Mouse (Mus musculus): ENCODE data around the gene Sars2.
"Not testable (repeated sequence)": the region's sequence is repeated elsewhere in the genome, so short reads cannot be mapped to it uniquely, and the experiment has no call there.

The Sars2 gene

DNA sequence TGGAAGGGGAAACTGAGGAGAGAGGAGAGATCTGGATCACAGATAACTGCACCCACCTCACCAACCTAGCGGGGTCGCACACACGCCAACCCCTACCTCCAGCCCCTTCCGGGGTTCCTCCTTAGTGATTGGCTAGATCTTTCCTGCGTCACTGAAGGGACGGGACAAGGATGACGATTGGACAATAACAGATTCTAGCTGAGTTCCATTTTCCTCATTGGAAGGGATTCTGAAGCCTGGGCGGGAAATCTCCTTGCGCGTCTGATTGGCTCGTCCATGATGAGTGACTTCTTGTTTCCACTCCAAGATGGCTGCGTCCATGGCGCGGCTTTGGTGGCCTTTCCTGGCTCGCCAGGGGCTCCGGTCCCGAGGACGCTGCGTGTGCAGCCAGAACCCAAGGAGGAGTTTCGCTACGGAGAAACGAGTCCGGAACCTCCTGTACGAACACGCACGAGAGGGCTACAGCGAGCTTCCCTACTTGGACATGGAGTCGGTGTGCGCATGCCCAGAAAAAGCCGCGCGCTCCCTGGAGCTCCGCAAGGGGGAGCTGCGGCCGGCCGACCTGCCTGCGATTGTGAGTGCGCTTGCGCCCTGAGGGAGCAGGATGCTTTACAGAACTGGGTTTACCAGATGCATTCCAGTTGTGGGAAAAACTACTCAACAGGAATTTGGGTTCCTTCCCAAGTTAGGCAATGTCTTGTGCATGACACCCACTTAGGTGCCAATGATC, at the start of gene Sars2, which contains the start of gene Mrps12:
Gene Sars2, plus strand, starts transcription at position 284 of the 730 bp plus-strand sequence.
Gene Mrps12, minus strand, starts transcription at position 112 of the 730 bp plus-strand sequence.
- DNase-seq (ENCODE audit: low spot score), result peak; percentile 68

DNA sequence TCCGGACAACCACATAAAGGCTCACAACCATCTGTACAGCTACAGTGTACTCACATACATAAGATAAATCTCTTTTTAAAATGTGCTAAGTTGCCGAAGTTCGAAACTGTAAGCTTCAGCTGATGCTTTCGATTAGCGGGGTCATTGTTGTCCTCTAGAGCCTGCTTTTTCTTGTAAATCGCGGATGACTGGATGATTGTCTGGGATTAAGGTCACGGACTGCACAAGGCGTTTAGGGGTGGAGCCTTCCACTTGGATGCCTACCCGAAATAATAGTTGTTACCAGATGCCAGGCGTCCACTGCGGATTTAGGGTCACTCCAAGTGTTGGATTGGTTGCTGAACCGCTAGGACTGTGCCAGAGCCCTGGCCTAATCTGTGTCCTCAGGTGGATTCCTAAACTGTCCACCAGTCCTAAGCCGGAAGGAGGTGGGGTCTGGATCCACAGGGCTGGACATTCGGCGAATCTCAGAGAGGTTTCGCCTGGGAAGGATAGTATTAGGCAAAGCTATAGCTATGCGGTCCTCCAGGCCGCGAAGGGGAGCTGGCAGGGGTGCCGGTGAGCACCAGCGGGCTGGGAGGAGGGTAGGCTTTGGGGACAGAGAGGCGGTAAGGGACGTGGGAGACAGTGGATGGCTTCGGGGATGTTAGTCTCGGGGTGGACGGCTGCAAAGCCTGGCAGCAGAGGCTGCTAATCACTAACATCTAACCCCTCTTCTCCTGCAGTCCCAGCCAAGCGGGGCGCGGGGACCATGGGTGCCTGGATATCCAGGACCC, 49.1 kb upstream of the Sars2 start, which contains the start of gene Fbxo27:
Gene Fbxo27, plus strand, starts transcription at position 305 of the 776 bp plus-strand sequence.
- no peak for DNase-seq (ENCODE audit: low spot score)

DNA sequence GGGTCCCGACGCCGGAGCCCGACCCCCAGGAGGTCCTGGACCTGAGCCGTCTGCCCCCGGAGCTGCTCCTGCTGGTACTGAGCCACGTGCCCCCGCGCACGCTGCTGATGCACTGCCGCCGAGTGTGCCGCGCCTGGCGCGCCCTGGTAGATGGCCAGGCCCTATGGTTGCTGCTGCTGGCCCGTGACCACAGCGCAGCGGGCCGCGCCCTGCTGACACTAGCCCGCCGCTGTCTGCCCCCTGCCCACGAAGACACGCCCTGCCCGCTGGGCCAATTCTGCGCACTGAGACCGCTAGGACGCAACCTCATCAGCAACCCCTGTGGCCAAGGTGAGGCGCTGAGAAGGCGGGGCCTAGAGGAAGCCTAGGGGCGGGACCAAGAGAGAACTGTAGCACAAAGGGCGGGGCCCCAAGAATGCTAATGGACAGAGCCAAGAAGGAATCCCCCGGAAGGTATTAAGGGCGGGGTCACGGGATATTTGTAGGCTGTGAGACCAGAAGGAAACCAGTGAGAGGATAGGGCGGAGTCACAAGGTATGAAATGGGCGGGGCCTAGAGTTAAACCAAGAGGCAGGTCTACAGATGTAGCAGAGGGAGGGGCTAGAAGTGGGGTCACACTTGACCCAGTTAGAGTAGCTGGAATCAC, 48.3 kb upstream of the Sars2 start:
- no peak for DNase-seq (ENCODE audit: low spot score)

DNA sequence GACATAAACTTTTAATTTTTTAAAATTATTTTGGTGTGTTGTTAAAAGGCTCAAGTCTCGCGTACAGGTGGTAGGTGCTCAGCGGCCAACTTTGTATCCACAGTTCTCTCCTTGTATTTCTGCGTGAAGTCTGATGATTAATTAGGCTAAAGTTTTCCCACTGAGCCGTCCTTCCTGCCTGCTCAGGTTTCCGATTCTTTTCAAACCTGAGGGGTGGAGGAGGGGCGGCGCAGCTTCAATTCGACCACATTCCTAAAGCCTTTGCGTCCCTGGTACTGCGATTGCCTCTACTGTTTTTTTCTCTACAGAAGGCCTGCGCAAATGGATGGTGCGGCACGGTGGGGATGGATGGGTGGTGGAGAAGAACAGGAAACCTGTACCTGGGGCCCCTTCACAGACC, 47.4 kb upstream of the Sars2 start:
- no peak for DNase-seq (ENCODE audit: low spot score)

DNA sequence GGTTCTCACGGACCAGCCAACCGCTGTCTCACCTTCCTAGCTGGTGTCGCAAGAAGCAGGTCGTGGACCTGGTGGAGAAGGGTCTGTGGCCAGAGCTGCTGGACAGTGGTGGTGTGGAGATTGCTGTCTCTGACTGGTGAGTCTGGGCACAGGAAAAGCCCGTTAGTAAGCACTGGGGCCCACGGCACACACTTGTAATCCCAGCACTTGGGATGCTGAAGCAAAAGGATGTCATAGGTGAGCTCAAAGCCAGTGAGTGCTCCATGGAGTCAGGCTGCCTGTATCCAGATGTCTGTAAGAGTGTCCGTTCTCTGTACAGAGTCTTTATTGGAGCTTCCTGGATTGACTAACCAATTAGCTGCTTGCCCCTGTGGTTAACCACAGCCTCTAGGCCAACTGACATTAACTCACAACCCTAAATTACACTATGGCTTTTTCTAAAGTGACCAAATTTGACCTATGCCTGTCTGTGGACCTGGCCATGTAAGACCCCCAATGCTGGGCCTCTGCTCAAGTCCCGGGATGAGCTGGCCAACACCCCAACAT, 46.8 kb upstream of the Sars2 start:
- DNase-seq (ENCODE audit: low spot score), result no peak

DNA sequence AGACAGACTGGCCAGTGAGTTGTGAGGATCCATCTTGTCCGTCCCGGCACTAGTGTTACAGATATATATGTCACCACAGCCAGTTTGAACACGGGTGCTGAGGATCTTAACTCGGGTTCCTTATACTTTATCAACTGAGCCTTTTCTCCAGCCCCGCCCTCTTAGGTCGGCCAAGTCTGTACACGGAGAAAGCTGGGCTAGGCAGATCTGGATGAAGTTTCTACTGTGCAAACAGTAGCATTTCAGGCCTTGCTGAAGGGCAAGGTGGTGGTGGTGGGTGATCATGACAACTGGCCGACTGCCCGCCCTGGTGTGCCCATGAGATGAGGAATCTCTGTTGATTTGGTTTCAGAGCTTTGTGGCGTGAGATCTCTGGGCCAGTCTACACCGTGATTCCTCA, 44.5 kb upstream of the Sars2 start:
- DNase-seq (ENCODE audit: low spot score), result no peak

DNA sequence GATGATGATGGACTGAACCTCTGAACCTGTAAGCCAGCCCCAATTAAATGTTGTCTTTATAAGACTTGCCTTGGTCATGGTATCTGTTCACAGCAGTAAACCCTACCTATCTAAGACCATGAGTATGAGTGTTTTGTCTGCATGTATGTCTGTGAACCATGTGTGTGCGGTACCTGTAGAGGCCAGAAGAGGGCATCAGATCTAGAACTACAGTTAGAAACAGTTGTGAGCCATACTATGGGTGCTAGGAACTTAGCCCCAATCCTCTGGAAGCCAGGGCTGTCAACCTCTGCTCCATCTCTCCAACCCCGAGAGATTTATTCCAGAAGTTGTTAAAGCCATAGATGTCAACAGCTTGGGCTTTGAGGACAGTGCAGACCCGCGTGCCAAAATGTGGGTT, 41.5 kb upstream of the Sars2 start:
- no peak for DNase-seq (ENCODE audit: low spot score)

DNA sequence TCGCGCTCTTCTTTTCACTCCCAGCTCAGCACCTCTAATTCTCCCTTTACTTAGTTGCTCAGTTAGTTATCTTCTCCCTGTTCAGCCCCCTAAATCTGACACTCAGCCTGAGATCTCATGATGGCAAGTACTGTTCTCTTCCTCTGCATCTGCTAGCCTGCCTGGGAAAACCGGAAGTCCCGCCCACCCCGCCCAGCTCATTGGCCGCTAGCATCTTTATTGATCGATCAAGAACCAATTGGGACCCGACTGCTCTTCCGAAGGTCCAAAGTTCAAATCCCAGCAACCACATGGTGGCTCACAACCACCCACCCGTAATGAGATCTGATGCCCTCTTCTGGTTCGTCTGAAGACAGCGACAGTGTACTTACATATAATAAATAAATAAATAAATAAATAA, 40.5 kb upstream of the Sars2 start:
- not testable (repeated sequence) for DNase-seq (ENCODE audit: low spot score)

DNA sequence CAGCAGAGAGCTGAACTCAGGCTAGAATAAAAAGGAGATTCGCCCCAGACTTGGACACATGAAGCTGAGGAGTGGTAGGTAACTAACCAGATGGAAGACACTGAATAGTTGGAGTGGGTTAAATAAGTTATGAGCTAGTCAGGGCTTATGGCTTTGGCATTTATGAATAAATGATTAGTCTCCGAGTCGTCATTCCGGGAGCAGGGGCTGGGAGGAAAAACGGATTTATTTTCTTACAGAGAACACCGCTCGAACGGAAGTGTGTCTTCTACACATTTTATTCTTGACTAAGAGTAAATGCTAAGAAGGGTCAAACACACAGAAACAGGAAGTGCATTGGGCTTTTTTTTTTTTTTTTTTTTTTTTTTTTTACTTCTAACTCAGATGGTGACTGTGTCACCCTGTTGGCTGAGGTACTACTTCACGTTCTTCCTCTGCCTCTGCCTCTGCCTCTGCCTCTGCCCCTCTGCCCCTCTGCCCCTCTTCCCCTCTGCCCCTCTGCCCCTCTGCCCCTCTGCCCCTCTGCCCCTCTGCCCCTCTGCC, 39.1 kb upstream of the Sars2 start:
- DNase-seq (ENCODE audit: low spot score), result no peak

DNA sequence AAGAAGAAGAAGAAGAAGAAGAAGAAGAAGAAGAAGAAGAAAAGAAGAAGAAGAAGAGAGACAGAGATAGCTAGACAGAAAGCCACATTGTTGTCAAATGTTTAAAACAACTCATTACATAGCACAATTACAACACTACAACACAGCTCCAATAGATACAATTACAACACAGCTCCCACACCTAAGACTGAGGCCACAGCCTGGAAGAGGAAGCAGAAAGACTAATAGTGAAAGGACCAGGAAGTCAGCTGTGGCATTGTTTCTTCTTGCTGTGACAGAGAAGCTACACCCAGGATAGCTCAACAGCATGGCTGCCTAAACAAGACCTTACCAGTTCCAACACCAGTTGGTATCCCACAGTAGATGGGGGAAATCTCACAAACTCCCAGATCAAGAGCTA, 32.3 kb upstream of the Sars2 start:
- DNase-seq (ENCODE audit: low spot score), result no peak

DNA sequence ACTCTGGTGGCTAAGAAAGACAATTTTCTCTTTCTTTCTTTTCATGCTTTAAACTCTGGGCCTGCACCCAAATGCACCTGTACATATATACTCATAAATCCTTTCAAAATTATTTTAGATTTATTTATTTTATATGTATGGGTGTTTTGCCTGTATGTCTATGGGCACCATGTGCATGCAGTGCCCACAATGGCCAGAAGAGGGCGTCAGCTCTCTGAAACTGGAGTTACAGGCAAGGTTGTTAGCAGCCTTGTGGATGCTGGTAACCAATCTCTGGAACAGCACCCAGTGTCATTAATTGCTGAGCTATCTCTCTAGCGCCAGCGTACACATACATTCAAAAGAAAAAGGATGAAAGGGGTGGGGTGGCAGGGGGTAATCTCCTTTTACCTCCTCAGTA, 30.8 kb upstream of the Sars2 start:
- no peak for DNase-seq (ENCODE audit: low spot score)

DNA sequence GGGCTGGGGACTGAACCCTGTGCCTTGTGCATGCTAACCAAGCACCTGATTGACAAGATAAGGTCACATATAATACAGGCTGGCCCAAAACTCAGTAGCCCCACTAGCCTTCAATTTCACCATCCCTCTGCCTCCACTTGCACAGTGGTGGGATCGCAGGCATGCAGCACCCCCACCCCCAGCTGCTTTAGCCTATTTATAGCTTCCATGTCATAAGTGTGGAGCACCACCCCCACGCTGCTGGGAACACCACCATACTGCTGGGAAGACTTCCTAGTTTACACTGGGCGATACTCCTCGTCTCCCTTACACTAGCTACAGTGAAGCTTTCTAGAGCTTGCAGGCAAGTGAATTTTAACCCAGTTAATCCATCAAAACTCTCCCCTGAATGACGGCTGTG, 27.1 kb upstream of the Sars2 start:
- no peak for DNase-seq (ENCODE audit: low spot score)

DNA sequence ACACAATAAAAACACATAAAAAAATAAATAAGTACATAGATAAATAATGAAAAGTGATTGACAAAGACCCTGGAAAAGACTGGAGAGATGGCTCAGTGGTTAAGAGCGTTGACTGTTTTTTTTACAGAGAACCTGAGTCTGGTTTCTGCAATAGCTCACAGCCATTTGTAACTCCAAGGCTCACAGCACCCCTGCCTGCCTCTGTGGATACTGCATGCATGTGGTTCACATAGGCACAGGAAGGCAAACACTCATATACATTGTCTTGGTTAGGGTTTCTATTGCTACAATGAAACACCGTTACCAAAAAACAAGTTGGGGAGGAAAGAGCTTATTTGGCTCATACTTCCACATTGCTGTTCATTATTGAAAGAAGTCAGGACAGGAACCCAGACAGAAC, 26.2 kb upstream of the Sars2 start:
- no peak for DNase-seq (ENCODE audit: low spot score)

DNA sequence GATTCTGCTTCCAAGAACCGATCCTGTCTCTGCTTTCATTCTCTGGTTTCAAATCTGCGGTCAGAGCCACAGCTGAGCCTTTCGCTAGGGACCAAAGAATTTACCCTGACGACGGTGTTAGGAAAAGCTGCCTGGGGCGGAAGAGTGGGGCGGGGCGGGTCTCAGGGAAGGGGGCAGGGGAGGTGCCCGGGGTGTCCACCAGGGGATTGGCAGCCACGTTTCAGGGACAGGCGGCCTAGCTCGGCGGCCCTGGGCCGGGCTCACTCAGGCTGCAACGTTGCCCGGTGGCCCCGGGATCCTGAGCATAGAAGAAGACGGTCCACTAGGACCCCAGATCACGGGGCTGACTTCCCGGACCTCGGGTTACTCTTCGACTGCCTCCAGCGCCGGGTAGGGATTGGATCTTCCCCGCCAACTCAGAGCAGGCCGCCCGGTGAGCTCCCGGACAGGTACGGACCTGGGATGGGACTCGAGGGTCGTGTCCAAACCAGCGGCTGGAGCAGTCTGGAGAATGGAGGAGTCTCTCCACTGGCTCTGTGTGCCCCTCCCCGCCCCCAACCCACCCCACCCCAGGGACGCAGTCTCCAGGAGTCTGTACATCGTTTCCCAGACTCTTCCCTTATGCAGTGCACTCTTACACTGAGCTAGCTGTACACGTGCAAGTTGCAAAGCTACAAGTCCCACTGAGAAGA, 25.1 kb upstream of the Sars2 start, which contains the start of gene Fbxo17:
Gene Fbxo17, plus strand, starts transcription at position 215 of the 692 bp plus-strand sequence.
- no peak for DNase-seq (ENCODE audit: low spot score)

DNA sequence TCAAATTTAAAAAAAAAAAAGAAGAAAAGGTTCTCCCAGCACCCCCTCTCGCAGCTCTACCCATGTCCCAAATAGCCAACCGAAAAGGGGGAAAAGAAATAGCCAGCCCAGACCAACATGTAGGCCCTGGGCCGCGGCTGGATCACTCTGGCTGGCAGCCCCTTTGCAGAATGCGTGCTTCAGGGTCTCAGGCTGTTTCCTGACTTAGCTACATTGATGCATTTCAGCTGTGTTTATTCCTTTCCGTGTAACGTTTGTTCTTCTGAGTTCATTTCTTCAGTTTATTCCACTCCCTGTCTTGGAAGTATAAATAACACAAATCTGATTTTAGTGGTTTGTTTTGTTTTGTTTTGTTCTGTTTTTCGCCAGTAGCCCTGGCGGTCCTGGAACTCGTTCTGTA, 24.1 kb upstream of the Sars2 start:
- DNase-seq (ENCODE audit: low spot score), result no peak

DNA sequence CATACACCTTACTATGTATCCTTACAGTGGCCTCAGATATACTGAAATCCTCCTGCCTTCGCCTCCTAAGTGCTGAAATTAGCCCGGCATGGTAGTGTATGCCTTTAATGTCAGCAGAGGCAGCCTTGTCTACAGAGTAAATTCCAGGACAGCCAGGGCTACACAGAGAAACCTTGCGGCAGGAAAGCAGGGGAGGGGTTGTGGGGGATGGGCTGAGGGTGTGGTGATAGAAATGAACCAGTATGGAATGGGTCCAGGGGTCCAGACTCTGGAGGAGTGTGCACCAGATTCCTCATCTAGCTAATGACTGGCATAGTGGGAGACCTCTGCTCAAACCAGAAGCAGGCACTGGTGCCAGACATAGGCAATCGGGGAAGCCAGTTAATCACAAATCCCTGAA, 22.6 kb upstream of the Sars2 start:
- no peak for DNase-seq (ENCODE audit: low spot score)

DNA sequence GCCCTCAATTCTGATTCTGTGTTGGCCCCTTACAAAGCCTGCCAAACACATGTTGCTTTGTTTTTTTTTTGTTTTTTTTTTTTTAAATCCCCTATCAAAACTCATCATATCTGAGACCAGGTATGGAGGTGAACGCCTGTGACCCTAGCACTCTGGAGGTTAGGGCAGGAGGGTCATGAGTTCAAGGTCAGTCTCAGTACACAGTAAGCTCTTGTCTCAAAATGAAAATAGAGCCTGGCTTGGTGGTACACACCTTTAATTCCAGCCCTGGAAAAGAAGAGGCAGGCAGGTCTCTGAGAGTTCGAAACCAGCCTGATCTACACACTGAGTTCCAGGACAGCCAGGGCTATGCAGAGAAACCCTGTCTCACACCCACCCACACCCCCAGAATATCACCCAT, 22.1 kb upstream of the Sars2 start:
- no peak for DNase-seq (ENCODE audit: low spot score)

DNA sequence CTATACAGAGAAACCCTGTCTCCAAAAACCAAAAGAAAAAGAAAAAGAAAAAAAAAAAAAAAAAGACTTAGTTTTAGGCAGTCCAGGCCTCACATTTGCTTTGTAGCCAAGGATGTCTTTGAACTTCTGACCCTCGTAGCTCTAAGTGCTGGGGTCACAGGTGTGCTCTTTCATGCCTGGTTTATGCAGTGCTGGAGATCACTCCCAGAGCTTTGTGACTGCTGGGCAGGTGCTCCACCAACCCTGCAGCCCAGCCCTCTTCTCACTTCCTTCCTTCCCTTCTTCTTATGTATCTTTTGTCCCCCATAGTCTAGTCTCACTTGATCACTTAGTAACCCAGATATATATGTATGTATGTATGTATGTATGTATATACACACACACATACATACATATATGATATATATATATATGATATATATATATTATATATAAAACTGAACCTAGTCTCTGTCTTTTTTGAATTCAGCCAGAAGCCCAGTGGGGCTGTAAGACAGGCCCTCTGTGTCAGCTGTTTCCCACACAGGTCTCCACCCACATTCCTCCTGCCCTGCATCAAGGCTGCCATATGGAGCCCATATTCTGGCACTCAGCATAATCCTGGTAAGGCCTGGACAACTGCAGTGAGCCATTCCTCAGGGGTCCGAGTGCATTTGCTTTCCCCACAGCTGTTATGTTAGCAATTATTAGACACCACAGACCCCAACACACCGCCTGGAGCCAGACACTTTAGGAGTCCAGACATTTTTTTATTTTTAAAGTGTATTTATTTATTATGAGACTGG, 20.8 kb upstream of the Sars2 start:
- no peak for DNase-seq (ENCODE audit: low spot score)

DNA sequence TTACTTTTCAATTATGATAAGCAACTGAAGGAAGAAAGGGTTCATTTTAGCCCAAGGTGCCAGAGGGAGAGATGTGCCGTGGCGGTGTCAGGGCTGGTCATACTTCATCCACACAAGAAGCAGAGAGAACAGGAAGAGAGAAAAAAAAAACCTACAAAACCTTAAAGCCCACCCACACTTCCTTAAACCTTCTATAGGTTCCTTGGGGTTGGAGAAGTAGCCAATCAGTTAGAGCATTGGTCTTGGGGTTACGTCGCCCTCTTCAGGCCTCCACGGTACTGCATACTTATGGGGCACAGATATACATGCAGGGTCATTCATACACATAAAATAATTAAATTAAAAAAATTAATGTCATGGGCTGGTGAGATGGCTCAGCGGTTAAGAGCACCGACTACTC, 19.7 kb upstream of the Sars2 start:
- DNase-seq (ENCODE audit: low spot score), result no peak

DNA sequence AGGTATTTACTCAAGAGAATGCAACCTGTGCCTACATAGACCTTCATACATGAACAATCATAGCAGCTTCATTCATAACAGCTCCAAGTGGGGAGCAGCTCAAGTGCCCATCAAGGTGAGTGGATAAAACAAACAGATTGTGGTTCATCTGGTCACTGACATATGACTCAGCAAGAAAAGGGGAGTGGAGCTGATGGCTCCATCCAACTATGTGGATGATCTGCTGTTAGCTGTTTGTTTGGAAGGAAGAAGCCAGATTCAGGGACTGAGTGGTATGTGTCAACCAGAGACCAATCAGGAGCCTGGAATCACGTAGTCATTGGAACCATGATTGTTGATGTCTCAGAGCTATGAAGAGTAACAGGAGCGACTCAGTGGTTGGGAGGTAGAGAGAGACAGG, 17.2 kb upstream of the Sars2 start:
- DNase-seq (ENCODE audit: low spot score), result no peak

DNA sequence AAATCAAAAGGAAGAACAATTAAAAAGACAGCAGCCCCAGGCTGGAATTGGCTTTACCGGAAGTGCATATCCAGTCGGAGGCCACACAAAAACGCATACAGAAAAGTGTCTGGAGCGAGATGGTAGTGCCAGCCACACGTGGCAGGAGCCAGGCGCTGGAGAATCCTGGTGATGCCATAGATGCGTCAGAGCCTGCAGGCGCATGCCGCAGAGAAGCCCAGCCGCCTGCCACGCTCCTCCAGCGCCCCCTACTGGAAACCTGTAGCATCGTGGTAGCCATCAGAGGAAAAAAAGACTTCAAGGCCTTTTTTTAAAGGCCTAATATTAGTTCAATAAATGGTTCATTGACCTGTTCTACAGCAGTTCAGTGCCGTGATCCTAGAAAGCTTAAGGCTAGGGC, 15.2 kb upstream of the Sars2 start:
- peak; percentile 45 for DNase-seq (ENCODE audit: low spot score)
